Mouse (Mus musculus) bone marrow macrophage, adult 2 months (primary cell): ENCODE data around the gene Rab1a.

ENCODE experiments used
- CTCF ChIP-seq: IDR thresholded peaks from 2 replicates; pipeline ENCODE4 v1.5.1; 2012; ENCODE audit warnings: low read depth, mild to moderate bottlenecking, low read length, moderate library complexity
- POLR2A ChIP-seq: IDR thresholded peaks from 2 replicates; pipeline ENCODE4 v1.6.1; 2012; ENCODE audit warnings: mild to moderate bottlenecking, low read depth, low read length, borderline replicate concordance

DNA sequence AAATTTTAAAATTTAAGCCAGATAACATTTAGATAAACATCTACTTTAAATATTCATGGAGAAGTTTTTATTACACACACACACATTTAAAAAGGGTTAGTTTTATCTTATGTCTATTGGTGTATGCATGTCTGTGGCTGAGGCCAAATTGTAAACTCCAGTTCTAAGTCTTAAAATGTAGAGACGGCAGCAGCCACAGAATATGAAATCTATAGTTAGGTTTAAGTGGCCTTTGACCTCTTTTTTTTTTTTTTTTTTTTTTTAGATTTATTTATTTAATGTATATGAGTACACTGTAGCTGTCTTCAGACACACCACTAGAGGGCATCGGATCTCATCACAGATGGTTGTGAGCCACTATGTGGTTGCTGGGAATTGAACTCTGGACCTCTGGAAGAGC, 6.4 kb downstream of the Rab1a start:
- no peak for TF ChIP-seq CTCF
- TF ChIP-seq POLR2A: no peak
